Mouse (Mus musculus) intestine, postnatal 0 days (tissue): Measurements from ENCODE around the gene Glb1l2. TPM values are rescaled to one million over a fixed set of nuclear protein-coding genes. Genes with fewer than 3 reads are reported as not detected.

Source experiments
- ATAC-seq: fragments of 200-750 bp; cut with Nextera tagmentation; 2 replicates; pipeline ENCODE4 v1.8.0; 2017; ENCODE audit warnings: mild to moderate bottlenecking, moderate TSS enrichment, moderate library complexity
- H3K27ac ChIP-seq: fragments of 300-500 bp; sonication (generic); 2 replicates; pipeline ENCODE4 v1.5.1; 2014; ENCODE audit warnings: mild to moderate bottlenecking, low read depth, low read length, moderate library complexity
- H3K27me3 ChIP-seq: fragments of 300-500 bp; sonication (generic); replicated peaks from 2 replicates; pipeline ENCODE4 v1.6.1; 2014; ENCODE audit warnings: low read length, mixed read lengths; ENCODE audit not compliant: control insufficient read depth, insufficient read depth
- H3K36me3 ChIP-seq: fragments of 300-500 bp; sonication (generic); 2 replicates; pipeline ENCODE4 v1.6.1; 2014; ENCODE audit warnings: mild to moderate bottlenecking, moderate library complexity; ENCODE audit not compliant: control insufficient read depth, insufficient read depth
- H3K4me1 ChIP-seq: fragments of 300-500 bp; sonication (generic); replicated peaks from 2 replicates; pipeline ENCODE4 v1.6.1; 2014; ENCODE audit warnings: antibody characterized with exemption, low read length, mixed read lengths; ENCODE audit not compliant: control insufficient read depth, insufficient read depth
- H3K4me2 ChIP-seq: fragments of 300-500 bp; sonication (generic); replicated peaks from 2 replicates; pipeline ENCODE4 v1.6.1; 2014; ENCODE audit warnings: low read depth, mild to moderate bottlenecking, moderate library complexity
- H3K4me3 ChIP-seq: fragments of 300-500 bp; sonication (generic); 2 replicates; pipeline ENCODE4 v1.5.1; 2014; ENCODE audit warnings: low read depth, low read length
- H3K9ac ChIP-seq: fragments of 300-500 bp; sonication (generic); 2 replicates; pipeline ENCODE4 v1.6.1; 2014; ENCODE audit warnings: mild to moderate bottlenecking, low read depth, low read length
- H3K9me3 ChIP-seq: fragments of 300-500 bp; sonication (generic); 2 replicates; pipeline ENCODE4 v1.6.1; 2016; ENCODE audit warnings: mixed run types; ENCODE audit not compliant: control insufficient read depth
- CTCF ChIP-seq: sonication (generic); IDR thresholded peaks from 2 replicates; pipeline ENCODE4 v1.5.1; 2016; ENCODE audit warnings: low read depth, mild to moderate bottlenecking, control low read depth, antibody characterized with exemption, moderate library complexity
- WGBS: fragments of 180-500 bp; shearing (Covaris S2); extraction: QIAGEN DNeasy Blood & Tissue Kit; methylation state at CpG from one replicate; pipeline ENCODE4 v1.1.7; 2014; 5-methylcytosine and 5-hydroxymethylcytosine counted together
- polyA plus RNA-seq: library from polyadenylated mRNA; unstranded; fragments of >200 nt; fragmentation: Nextera tagmentation; extraction: Ambion mirVana; gene quantifications from 2 replicates; pipeline ENCODE4 v1.2.1, GENCODE M21; 2015

The Glb1l2 gene
- polyA plus RNA-seq = 0.34 and 0.50 TPM in 2 replicates

GRCm38 (mm10) chr9:26805935-26806666, at the start of gene Glb1l2:
Gene Glb1l2, minus strand, starts transcription at chr9:26806468.
- H3K4me3 ChIP-seq = peak within 1 kb of the TSS; percentile 44
- H3K4me1 ChIP-seq = 0 out of 2 replicates have a peak, but pooled peaks cover 6% of the 10 kb centered on the region
- peak; percentile 39 for TF ChIP-seq CTCF
- peak within 1 kb of the TSS; percentile 79 for H3K4me2 ChIP-seq
- H3K27me3 ChIP-seq = no peaks in the 10 kb centered on the region
- no peaks in the 10 kb centered on the region for H3K36me3 ChIP-seq
- no peak within 1 kb of the TSS for H3K9ac ChIP-seq
- H3K27ac ChIP-seq = no peak within 1 kb of the TSS
- 1% methylated on average over 33 of the region's 33 CpGs for WGBS
- no peaks in the 10 kb centered on the region for H3K9me3 ChIP-seq
- ATAC-seq = peak; percentile 100

DNA sequence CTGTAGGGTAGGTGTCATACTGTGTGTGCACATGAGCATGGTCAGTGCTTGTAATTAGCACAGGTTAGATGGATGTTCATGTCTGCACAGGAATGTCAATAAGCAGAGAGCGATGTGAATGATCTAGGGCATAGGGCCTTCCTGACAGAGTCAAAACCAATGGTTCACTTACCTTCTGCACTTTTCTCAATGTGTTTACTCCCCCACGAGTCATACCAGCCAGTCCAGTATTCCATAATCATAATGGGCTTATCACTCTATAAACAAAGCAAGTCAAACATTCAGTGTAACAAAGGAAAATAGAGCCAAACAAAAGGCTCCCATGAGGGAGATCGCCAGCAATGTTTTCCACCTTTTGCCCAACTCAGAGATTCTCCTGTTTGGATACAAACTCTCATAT, 24.8 kb upstream of the Glb1l2 start:
- ATAC-seq = no peak
- TF ChIP-seq CTCF = no peak
- Histone ChIP-seq H3K36me3 (no peaks in the 10 kb centered on the region), H3K9ac (no peak overlapping the region), H3K4me2 (no peak overlapping the region), H3K4me1 (no peaks in the 10 kb centered on the region), H3K27me3 (no peaks in the 10 kb centered on the region), H3K9me3 (no peaks in the 10 kb centered on the region), H3K4me3 (no peak overlapping the region), H3K27ac (no peak overlapping the region)
- WGBS = 42% methylated on average over 3 of the region's 3 CpGs

- H3K27ac ChIP-seq = no peak overlapping the region
- no peak overlapping the region for H3K9ac ChIP-seq
- WGBS = 79% methylated on average over 1 of the region's 1 CpGs
- no peaks in the 10 kb centered on the region for H3K36me3 ChIP-seq
- no peaks in the 10 kb centered on the region for H3K4me1 ChIP-seq
- H3K4me2 ChIP-seq = no peak overlapping the region
- no peak overlapping the region for H3K4me3 ChIP-seq
- H3K27me3 ChIP-seq = no peaks in the 10 kb centered on the region
- TF ChIP-seq CTCF = no peak
- H3K9me3 ChIP-seq = no peaks in the 10 kb centered on the region
- no peak for ATAC-seq
These were observed 13.7 kb upstream of the Glb1l2 start for GRCm38 (mm10) chr9:26819942-26820341.

DNA sequence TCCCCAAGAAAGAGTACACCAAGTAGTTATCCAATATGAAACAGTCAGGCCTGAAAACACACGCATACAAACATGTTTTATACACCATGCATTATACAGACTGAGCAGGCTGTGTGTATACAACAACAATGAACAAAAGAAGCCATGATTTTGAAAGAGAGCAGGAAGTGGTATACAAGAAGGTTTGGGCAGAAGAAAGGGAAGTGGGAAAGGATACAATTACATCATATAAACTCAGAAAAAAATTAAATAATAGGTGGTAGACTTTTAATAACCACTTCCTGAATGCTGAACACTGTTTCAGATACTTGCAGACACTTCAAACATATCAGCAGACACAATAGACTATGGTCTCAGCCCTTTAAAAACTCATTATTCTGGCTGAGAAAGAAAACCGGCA, 2.5 kb upstream of the Glb1l2 start:
- Histone ChIP-seq H3K4me3 (no peak overlapping the region), H3K27me3 (no peaks in the 10 kb centered on the region), H3K27ac (no peak overlapping the region), H3K9me3 (no peaks in the 10 kb centered on the region), H3K4me1 (0 out of 2 replicates have a peak, but pooled peaks cover 6% of the 10 kb centered on the region), H3K9ac (no peak overlapping the region), H3K4me2 (no peak overlapping the region), H3K36me3 (no peaks in the 10 kb centered on the region)
- ATAC-seq = no peak
- 74% methylated on average over 2 of the region's 2 CpGs for WGBS
- TF ChIP-seq CTCF = no peak

- TF ChIP-seq CTCF = no peak
- H3K4me3 ChIP-seq = no peak overlapping the region
- no peaks in the 10 kb centered on the region for H3K36me3 ChIP-seq
- 0 out of 2 replicates have a peak, but pooled peaks cover 6% of the 10 kb centered on the region for H3K4me1 ChIP-seq
- ATAC-seq = no peak
- H3K9ac ChIP-seq = no peak overlapping the region
- no peak overlapping the region for H3K27ac ChIP-seq
- no peaks in the 10 kb centered on the region for H3K27me3 ChIP-seq
- no peaks in the 10 kb centered on the region for H3K9me3 ChIP-seq
- no peak overlapping the region for H3K4me2 ChIP-seq
These were observed 1.9 kb downstream of the Glb1l2 start for GRCm38 (mm10) chr9:26804321-26804720.

DNA sequence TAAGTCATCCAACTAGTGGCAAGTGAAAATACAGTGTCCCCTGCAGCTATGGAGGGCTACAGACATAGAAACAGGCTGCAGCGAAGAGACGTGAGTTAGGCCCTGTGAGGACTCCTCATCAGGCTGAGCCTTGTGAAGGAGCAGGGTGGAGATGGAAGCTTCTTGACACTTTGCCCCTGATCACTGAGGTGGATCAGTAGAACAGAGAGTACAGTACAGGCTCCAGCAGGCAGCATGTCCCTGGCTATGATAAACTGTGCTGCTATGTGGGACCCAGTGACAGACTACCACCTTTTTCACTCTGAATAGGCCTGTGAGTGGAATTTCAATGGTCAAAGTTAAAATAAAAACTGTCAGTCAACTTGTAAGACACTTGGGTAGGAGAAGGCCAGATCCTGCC, 5.9 kb downstream of the Glb1l2 start:
- no peak overlapping the region for H3K27ac ChIP-seq
- H3K4me2 ChIP-seq = no peak overlapping the region
- WGBS = 92% methylated on average over 2 of the region's 2 CpGs
- H3K9me3 ChIP-seq = no peaks in the 10 kb centered on the region
- no peaks in the 10 kb centered on the region for H3K27me3 ChIP-seq
- ATAC-seq = no peak
- no peak for TF ChIP-seq CTCF
- H3K4me1 ChIP-seq = no peaks in the 10 kb centered on the region
- no peak overlapping the region for H3K4me3 ChIP-seq
- H3K36me3 ChIP-seq = no peaks in the 10 kb centered on the region
- H3K9ac ChIP-seq = no peak overlapping the region
